Mouse (Mus musculus) myocyte (in vitro differentiated cells): ENCODE measurements around the gene Dlgap4.

ENCODE experiments used
- CEBPB ChIP-seq: IDR thresholded peaks from 2 replicates; pipeline ENCODE4 v1.6.1; 2011; ENCODE audit warnings: mild to moderate bottlenecking, moderate library complexity; ENCODE audit not compliant: poor library complexity, insufficient read depth, severe bottlenecking
- E2F4 ChIP-seq: IDR thresholded peaks from one replicate; pipeline ENCODE4 v1.6.1; 2011; ENCODE audit warnings: mild to moderate bottlenecking, control low read depth, moderate library complexity; ENCODE audit not compliant: insufficient read depth
- MAX ChIP-seq: IDR thresholded peaks from one replicate; pipeline ENCODE4 v1.6.1; 2011; ENCODE audit warnings: low read depth, mild to moderate bottlenecking, control low read depth
- MYOD1 ChIP-seq, 3 experiments: IDR thresholded peaks; one replicate each; pipeline ENCODE4 v1.6.1; 2011; ENCODE audit warnings: control low read depth in 2 of 3, low read depth in 2 of 3, mild to moderate bottlenecking in 2 of 3, moderate library complexity in 1 of 3; ENCODE audit not compliant: insufficient read length in 2 of 3, control insufficient read depth in 1 of 3
- MYOG ChIP-seq, 3 experiments: IDR thresholded peaks; one replicate each; pipeline ENCODE4 v1.6.1; 2011; ENCODE audit warnings: control low read depth in 2 of 3, low read depth in 2 of 3, mild to moderate bottlenecking in 2 of 3; ENCODE audit not compliant: insufficient read length in 2 of 3, control insufficient read depth in 1 of 3, insufficient read depth in 1 of 3
- POLR2A ChIP-seq: IDR thresholded peaks from one replicate; pipeline ENCODE4 v1.6.1; 2011; ENCODE audit warnings: low read depth, mild to moderate bottlenecking, control low read depth, moderate library complexity; ENCODE audit not compliant: insufficient read length
- POLR2AphosphoS2 ChIP-seq: IDR thresholded peaks from one replicate; pipeline ENCODE4 v1.6.1; 2011; ENCODE audit warnings: low read depth, control low read depth; ENCODE audit not compliant: insufficient read length
- SRF ChIP-seq: IDR thresholded peaks from one replicate; pipeline ENCODE4 v1.6.1; 2011; ENCODE audit warnings: low read depth; ENCODE audit not compliant: control insufficient read depth, insufficient read length
- TCF12 ChIP-seq: IDR thresholded peaks from one replicate; pipeline ENCODE4 v1.6.1; 2011; ENCODE audit warnings: mild to moderate bottlenecking, control low read depth; ENCODE audit not compliant: poor library complexity, insufficient read depth, severe bottlenecking
- USF1 ChIP-seq: IDR thresholded peaks from one replicate; pipeline ENCODE4 v1.6.1; 2011; ENCODE audit warnings: low read depth, mild to moderate bottlenecking, control low read depth, moderate library complexity

DNA sequence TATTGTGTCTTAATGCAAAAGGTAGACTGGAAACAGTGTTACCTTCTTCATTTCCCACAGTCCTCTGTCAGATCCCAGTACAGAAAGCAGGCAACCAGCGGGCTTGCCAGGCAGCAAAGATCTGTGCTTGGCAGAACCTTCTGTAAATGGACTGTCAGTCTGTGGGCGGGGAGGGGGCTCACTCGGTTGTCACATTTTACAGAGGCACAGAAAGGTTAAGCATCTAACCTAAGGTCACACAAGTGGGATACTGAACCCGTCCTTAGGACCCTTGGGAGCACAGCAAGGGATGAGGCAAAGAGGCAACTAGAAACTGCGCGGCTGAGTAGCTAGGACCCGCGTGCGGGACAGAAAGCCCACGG lies 106.8 kb downstream of the Dlgap4 start:
- TF ChIP-seq POLR2A: no peak
- TF ChIP-seq MAX: no peak
- TF ChIP-seq SRF: no peak
- TF ChIP-seq TCF12: no peak
- TF ChIP-seq CEBPB: no peak
- TF ChIP-seq MYOD1 (IDR thresholded peaks at IDR 0.05; ENCODE audit: control insufficient read depth in 1 of 3, insufficient read length in 2 of 3, low read depth in 2 of 3): no peak
- TF ChIP-seq USF1: no peak
- TF ChIP-seq MYOG (IDR thresholded peaks at IDR 0.05; ENCODE audit: control insufficient read depth in 1 of 3, insufficient read depth in 1 of 3, insufficient read length in 2 of 3, low read depth in 2 of 3): no peak
- no peak for TF ChIP-seq POLR2AphosphoS2
- TF ChIP-seq E2F4: no peak
